Mouse (Mus musculus) thymus, adult 2 months (tissue): ENCODE measurements around the gene Trpv2. TPM values are rescaled to one million over a fixed set of nuclear protein-coding genes. Genes with fewer than 3 reads are reported as not detected.

Source experiments
- DNase-seq: peaks from one replicate; pipeline ENCODE4 v3.0.0; 2021
- H3K27ac ChIP-seq: fragments of 200-500 bp; 2 replicates; pipeline ENCODE4 v1.5.1; 2012; ENCODE audit warnings: low read length, control low read depth; ENCODE audit not compliant: control insufficient read depth, insufficient read depth
- H3K27me3 ChIP-seq: fragments of 200-500 bp; 2 replicates; pipeline ENCODE4 v1.6.1; 2012; ENCODE audit warnings: mild to moderate bottlenecking, low read length, moderate library complexity, mixed read lengths; ENCODE audit not compliant: control insufficient read depth, insufficient read depth
- H3K36me3 ChIP-seq: fragments of 200-500 bp; 2 replicates; pipeline ENCODE4 v1.6.1; 2012; ENCODE audit warnings: mild to moderate bottlenecking, low read length, moderate library complexity; ENCODE audit not compliant: control insufficient read depth, insufficient read depth
- H3K4me1 ChIP-seq: fragments of 200-500 bp; replicated peaks from 2 replicates; pipeline ENCODE4 v1.6.1; 2012; ENCODE audit warnings: low read length; ENCODE audit not compliant: control insufficient read depth, insufficient read depth
- H3K4me3 ChIP-seq: fragments of 200-500 bp; 2 replicates; pipeline ENCODE4 v1.5.1; 2012; ENCODE audit warnings: mild to moderate bottlenecking, low read length, control low read depth, moderate library complexity; ENCODE audit not compliant: control insufficient read depth, insufficient read depth
- CTCF ChIP-seq: fragments of 200-500 bp; IDR thresholded peaks from 2 replicates; pipeline ENCODE4 v1.5.1; 2012; ENCODE audit warnings: mild to moderate bottlenecking, control low read depth, low read length, moderate library complexity, borderline replicate concordance; ENCODE audit not compliant: control insufficient read depth, poor library complexity, insufficient read depth; ENCODE audit errors: extremely low read depth
- POLR2A ChIP-seq: fragments of 200-500 bp; IDR thresholded peaks from 2 replicates; pipeline ENCODE4 v1.6.1; 2012; ENCODE audit warnings: mild to moderate bottlenecking, low read length, control low read depth, moderate library complexity; ENCODE audit not compliant: control insufficient read depth, poor library complexity, insufficient read depth; ENCODE audit errors: extremely low read depth
- whole genome bisulfite sequencing: fragments of 180-500 bp; shearing (Covaris S2); methylation state at CpG from one replicate; pipeline ENCODE4 v1.1.7; 2018; 5-methylcytosine and 5-hydroxymethylcytosine counted together
- polyA plus RNA-seq: library from polyadenylated mRNA; depleted of rRNA; stranded (reverse); fragments of >200 nt; gene quantifications from 2 replicates; pipeline ENCODE4 v1.2.3, GENCODE M21; 2012

Gene Trpv2
- polyA plus RNA-seq, 1 experiment: 96.0 TPM

DNA sequence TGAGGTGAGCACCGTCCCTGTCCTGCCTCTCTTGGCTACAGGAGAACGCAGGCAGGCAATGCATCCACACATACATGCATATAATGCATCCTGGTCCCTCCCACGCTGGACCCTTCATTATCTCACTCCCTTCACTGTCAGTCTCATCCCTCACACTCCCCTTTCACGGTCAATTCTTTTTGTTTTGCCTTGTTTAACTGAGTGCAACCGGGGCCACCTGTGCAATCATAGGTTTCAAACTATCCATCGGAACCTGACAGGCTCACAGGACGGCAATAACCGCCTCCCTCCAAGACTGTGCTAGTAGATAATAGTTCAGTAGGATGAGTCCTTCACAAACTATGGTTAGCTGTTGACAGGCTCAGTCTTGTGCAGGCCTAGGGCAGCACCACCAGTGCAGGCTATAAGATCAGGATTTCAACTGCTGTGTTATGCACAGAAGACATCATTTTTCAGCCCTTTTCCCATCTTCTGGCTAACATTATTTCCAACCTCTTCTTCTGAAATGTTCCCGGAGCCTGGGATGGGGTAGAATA is 10.5 kb downstream of the Trpv2 start:
- 95% methylated on average over 9 of the region's 9 CpGs for WGBS
- H3K27me3 ChIP-seq: no peaks in the 10 kb centered on the region
- H3K4me1 ChIP-seq: no peaks in the 10 kb centered on the region
- peaks cover 84% of the 10 kb centered on the region for H3K36me3 ChIP-seq
- no peak overlapping the region for H3K4me3 ChIP-seq
- H3K27ac ChIP-seq: no peak overlapping the region
- TF ChIP-seq CTCF: no peak
- TF ChIP-seq POLR2A: no peak
- DNase-seq: no peak

DNA sequence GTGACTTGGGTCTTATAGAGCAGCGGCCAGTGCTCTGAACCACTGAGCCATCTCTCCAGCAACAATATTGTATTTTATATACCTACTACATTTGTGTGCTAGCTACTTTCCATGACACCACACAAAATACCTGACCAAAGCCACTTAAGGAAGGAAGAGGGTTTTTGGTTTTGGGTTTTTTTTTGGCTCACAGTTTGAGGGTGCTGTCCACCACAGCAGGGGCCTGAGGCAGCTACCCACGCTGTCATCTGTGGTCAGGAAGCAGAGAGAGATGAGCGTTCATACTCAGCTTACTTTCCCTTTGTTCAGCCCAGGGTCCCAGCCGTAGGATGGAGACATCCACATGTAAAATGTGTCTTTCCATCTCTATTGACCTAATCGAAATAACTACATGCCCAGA is 12.7 kb downstream of the Trpv2 start:
- Histone ChIP-seq H3K27me3 (no peaks in the 10 kb centered on the region), H3K4me3 (no peak overlapping the region), H3K36me3 (peaks cover 91% of the 10 kb centered on the region), H3K27ac (no peak overlapping the region), H3K4me1 (no peaks in the 10 kb centered on the region)
- no peak for DNase-seq
- no peak for TF ChIP-seq CTCF
- no peak for TF ChIP-seq POLR2A
- 80% methylated on average over 5 of the region's 5 CpGs for WGBS

DNA sequence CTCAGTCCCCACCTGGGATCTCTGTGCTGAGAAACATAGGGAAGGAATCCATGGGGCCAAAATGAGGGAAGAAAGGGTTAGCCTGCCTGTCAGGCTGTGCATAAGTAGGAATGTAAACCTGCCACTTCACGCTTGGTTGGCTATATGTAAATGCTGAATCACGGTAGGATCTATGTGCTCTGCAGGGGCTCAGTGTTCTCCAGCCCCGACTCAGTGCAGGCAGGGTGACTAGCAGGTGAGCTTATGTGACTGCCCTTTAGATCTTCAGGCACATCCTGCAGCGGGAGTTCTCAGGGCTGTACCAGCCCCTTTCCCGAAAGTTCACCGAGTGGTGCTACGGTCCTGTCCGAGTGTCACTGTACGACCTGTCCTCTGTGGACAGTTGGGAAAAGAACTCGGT is 15.1 kb downstream of the Trpv2 start:
- 97% methylated on average over 10 of the region's 10 CpGs for WGBS

DNA sequence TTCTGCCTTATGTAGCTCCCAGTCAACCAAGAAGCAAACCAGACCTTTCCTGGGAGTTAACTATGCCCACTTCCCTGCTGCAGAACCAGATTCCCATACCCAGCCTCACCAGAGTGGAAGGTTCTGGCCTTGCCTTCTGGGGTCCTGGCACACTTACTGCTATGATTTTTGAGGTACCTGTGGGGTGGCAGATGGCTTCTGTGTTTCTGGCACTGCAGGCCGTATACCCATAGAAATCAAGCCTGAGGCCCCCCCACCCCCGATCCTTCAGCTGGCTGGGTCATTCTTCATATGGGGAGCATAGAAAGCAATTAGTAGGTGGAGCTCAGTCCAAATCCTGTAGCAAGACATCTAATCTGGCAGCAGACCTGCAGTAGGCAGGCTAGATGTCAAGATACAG is 16.7 kb downstream of the Trpv2 start:
- Histone ChIP-seq H3K36me3 (peaks cover 68% of the 10 kb centered on the region), H3K27me3 (no peaks in the 10 kb centered on the region), H3K4me3 (no peak overlapping the region), H3K4me1 (no peaks in the 10 kb centered on the region), H3K27ac (no peak overlapping the region)
- DNase-seq: no peak
- WGBS: 99% methylated on average over 2 of the region's 2 CpGs
- TF ChIP-seq POLR2A: no peak
- TF ChIP-seq CTCF: no peak

More for the DNA sequence above, 15.1 kb downstream of the Trpv2 start:
- no peak overlapping the region for H3K4me3 ChIP-seq
- no peak for DNase-seq
- H3K4me1 ChIP-seq: no peaks in the 10 kb centered on the region
- no peak for TF ChIP-seq CTCF
- no peaks in the 10 kb centered on the region for H3K27me3 ChIP-seq
- H3K27ac ChIP-seq: no peak overlapping the region
- peaks cover 78% of the 10 kb centered on the region for H3K36me3 ChIP-seq

DNA sequence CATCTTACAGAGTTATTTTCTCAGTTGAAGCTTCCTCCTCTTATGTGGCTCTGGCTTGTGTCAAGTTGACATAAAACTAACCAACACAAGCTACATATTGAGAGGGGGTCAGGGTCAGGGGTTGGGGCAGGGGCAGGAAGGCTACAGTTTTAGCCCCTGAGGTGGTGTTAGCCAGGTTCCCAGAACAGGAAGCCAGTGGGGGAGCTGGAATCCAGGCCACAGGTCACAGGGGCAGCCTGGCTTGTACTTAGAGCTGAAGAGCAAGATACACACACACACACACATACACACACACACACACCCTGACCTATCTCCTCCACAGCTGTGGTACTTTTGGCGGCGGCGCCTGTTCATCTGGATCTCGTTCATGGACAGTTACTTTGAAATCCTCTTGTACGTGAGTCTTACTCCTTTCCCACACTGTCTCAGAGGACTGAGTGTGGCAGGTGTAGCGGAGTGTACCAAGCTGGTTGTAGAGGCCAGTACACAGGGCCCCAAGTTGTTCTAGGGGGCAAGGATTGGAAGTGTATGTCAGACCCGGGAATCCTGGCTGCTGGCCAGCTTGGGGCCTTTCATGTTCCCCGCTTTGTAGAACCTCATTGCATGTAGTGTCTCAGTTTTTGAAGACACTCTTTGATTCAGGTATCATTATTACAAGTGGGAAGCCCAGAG is 17.8 kb downstream of the Trpv2 start:
- no peak overlapping the region for H3K27ac ChIP-seq
- WGBS: 93% methylated on average over 8 of the region's 8 CpGs
- no peak overlapping the region for H3K4me3 ChIP-seq

DNA sequence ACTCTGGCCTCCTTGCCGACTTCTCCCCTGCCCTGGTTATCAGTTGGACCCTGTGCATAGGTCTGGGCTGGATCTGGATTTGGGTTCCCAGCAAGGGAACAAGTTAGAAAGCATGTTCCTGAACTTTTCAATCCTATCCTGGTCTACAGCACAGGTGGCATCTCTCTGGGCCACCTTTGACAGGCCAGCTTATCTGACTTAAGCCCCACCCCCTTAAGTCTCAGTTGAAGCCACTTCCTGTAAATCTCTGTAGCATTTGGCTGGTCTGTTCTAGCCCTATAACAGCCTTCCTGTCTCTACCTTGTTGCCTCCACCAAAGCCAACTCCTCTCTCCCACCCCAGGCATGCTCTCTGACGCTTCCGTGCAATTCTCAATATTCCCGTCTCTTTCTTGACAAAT is 24.3 kb downstream of the Trpv2 start:
- Histone ChIP-seq H3K4me3 (no peak overlapping the region), H3K27ac (no peak overlapping the region), H3K27me3 (no peaks in the 10 kb centered on the region), H3K36me3 (peaks cover 13% of the 10 kb centered on the region), H3K4me1 (peaks cover 11% of the 10 kb centered on the region)
- DNase-seq: no peak
- no peak for TF ChIP-seq CTCF
- no peak for TF ChIP-seq POLR2A
- WGBS: 87% methylated on average over 4 of the region's 4 CpGs

More for the DNA sequence above, 17.8 kb downstream of the Trpv2 start:
- TF ChIP-seq CTCF (no peak), POLR2A (no peak)
- Histone ChIP-seq H3K27me3 (no peaks in the 10 kb centered on the region), H3K36me3 (peaks cover 60% of the 10 kb centered on the region), H3K4me1 (no peaks in the 10 kb centered on the region)
- no peak for DNase-seq

DNA sequence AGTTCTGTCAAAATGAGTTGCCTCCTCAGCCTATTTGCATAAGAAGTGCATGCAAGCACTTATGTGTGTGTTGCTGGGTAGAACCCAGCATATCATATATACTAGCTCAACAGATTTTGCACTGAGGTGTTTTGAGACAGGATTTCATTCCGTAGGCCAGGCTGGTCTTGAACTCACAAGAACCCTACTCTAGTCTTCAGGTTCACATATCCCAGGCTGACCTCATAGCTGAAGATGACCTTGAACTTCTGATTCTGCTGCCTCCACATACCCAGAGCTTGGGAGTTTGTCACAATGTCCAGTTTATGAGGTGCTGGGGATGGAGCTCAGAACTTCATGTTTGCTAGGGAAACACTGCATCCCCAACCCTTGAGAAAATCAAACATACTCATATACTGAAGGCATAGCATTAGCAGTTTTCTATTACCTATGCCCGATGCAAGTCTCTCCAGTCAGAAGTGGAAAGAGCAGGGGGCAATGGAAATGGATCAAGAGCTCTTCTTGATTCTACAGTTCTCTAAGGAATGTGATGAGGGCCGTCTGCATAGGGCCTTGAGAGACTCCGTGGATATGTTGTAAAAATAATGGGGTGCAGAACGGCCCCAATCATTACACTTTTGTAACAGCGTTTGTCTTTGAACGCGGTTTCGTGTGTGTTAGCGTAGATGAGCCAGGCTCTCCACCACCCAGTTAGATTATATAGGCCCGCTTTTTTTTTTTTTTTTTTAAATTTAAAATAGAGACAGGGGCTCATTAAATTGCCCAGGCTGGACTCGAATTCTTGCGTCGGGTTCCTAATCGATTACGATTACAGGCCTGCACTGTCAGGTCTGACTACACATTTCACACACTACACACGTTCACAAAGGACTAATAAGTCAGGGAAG is 27.7 kb downstream of the Trpv2 start:
- Histone ChIP-seq H3K4me3 (peak overlapping the region; percentile 18), H3K27ac (no peak overlapping the region), H3K4me1 (peaks cover 13% of the 10 kb centered on the region), H3K27me3 (no peaks in the 10 kb centered on the region), H3K36me3 (peaks cover 34% of the 10 kb centered on the region)
- no peak for TF ChIP-seq POLR2A
- no peak for TF ChIP-seq CTCF
- WGBS: 17% methylated on average over 17 of the region's 17 CpGs
- DNase-seq: no peak
